15 mouse cellular contexts compared by ENCODE assay signal in genomic region chr1:146657214-146657613, GRCm38 (mm10).
DNase-seq lines count a peak whose midpoint lies in the region; ATAC-seq and TF ChIP-seq lines count a peak whose summit lies in the region.
"Had no signal": no experiment of that assay in that cellular context is flagged by ENCODE, and none has a peak within 500 bp of the region (broad histone marks: within the 10 kb centered on the region; RNA-seq: fewer than 3 reads in every experiment).

No protein-coding gene starts in this region.

- no peaks in the 10 kb centered on the region for H3K9me3 ChIP-seq in hindbrain, postnatal 0 days (ENCODE audit: low read length)
- H3K9me3 ChIP-seq in hindbrain, embryonic 11.5 days (ENCODE audit: control insufficient read depth, low read length), result no peaks in the 10 kb centered on the region
- H3K9me3 ChIP-seq in forebrain, embryonic 14.5 days (replicated peaks; ENCODE audit: control insufficient read depth, low read length), result no peaks in the 10 kb centered on the region
- H3K9me3 ChIP-seq: G1E; lung, embryonic 15.5 days; megakaryocyte, embryonic 14.5 days had no signal

- ATAC-seq in hindbrain, postnatal 0 days, result no peak
- no peak for ATAC-seq in hindbrain, embryonic 11.5 days (ENCODE audit: low FRiP score)
- ATAC-seq in forebrain, embryonic 14.5 days, result peak; percentile 82
- ATAC-seq: hindbrain, embryonic 16.5 days had no signal

- WGBS in hindbrain, postnatal 0 days, result 64% methylated on average over 4 of the region's 4 CpGs
- 84% methylated on average over 4 of the region's 4 CpGs for WGBS in hindbrain, embryonic 11.5 days
- WGBS in forebrain, embryonic 14.5 days, result 18% methylated on average over 4 of the region's 4 CpGs

- H3K27ac ChIP-seq in hindbrain, postnatal 0 days, result no peak overlapping the region
- H3K27ac ChIP-seq in hindbrain, embryonic 11.5 days (ENCODE audit: low read depth, low read length), result no peak overlapping the region
- no peak overlapping the region for H3K27ac ChIP-seq in forebrain, embryonic 14.5 days (ENCODE audit: low read depth, low read length)
- H3K27ac ChIP-seq: lung, embryonic 15.5 days had no signal

- H3K36me3 ChIP-seq in hindbrain, postnatal 0 days (ENCODE audit: insufficient read depth, low read length), result no peaks in the 10 kb centered on the region
- no peaks in the 10 kb centered on the region for H3K36me3 ChIP-seq in hindbrain, embryonic 11.5 days (ENCODE audit: control insufficient read depth, insufficient read depth, low read length)
- no peaks in the 10 kb centered on the region for H3K36me3 ChIP-seq in forebrain, embryonic 14.5 days (ENCODE audit: control insufficient read depth, insufficient read depth, low read length)
- H3K36me3 ChIP-seq: G1E; lung, embryonic 15.5 days had no signal

- peak; percentile 56 for DNase-seq in hindbrain, postnatal 0 days (ENCODE audit: low spot score)
- no peak for DNase-seq in hindbrain, embryonic 11.5 days (ENCODE audit: low spot score)
- peak; percentile 45 to 49 for DNase-seq in cerebellum, adult 18-20 months
- DNase-seq in forebrain, embryonic 14.5 days (ENCODE audit: low spot score), result peak; percentile 89
- peak; percentile 11 to 87 for DNase-seq in layer of hippocampus, postnatal 14 days (ENCODE audit: low spot score in 2 of 2)
- DNase-seq in lung, postnatal 14 days, result no peak
- DNase-seq in left cerebral cortex, adult 8-10 months (ENCODE audit: low spot score in 2 of 2), result no peak
- no peak for DNase-seq in adrenal gland, postnatal 4 days (ENCODE audit: low spot score in 2 of 2)
- DNase-seq: heart, adult 11 months; right cerebral cortex, postnatal 25 days; thymus, adult 2 months had no signal

- H3K4me3 ChIP-seq in hindbrain, postnatal 0 days (ENCODE audit: low read length), result no peak overlapping the region
- no peak overlapping the region for H3K4me3 ChIP-seq in hindbrain, embryonic 11.5 days (ENCODE audit: low read depth, low read length)
- no peak overlapping the region for H3K4me3 ChIP-seq in forebrain, embryonic 14.5 days (ENCODE audit: low read depth, low read length)
- H3K4me3 ChIP-seq: lung, embryonic 15.5 days; megakaryocyte, embryonic 14.5 days had no signal

- H3K4me1 ChIP-seq in hindbrain, postnatal 0 days (ENCODE audit: insufficient read depth, low read length), result no peaks in the 10 kb centered on the region
- H3K4me1 ChIP-seq in hindbrain, embryonic 11.5 days (replicated peaks; ENCODE audit: control insufficient read depth, insufficient read depth, low read length), result no peaks in the 10 kb centered on the region
- H3K4me1 ChIP-seq in forebrain, embryonic 14.5 days (ENCODE audit: control insufficient read depth, insufficient read depth, low read length), result no peaks in the 10 kb centered on the region
- H3K4me1 ChIP-seq: lung, embryonic 15.5 days; megakaryocyte, embryonic 14.5 days had no signal

- no peak overlapping the region for H3K4me2 ChIP-seq in hindbrain, postnatal 0 days (ENCODE audit: low read depth, low read length)
- H3K4me2 ChIP-seq in hindbrain, embryonic 11.5 days (replicated peaks; ENCODE audit: low read depth, low read length), result no peak overlapping the region
- no peak overlapping the region for H3K4me2 ChIP-seq in forebrain, embryonic 14.5 days (ENCODE audit: low read length)
- H3K4me2 ChIP-seq: lung, embryonic 15.5 days had no signal

- H3K9ac ChIP-seq in hindbrain, postnatal 0 days (replicated peaks; ENCODE audit: low read length), result no peak overlapping the region
- H3K9ac ChIP-seq in hindbrain, embryonic 11.5 days (ENCODE audit: low read depth, low read length), result no peak overlapping the region
- no peak overlapping the region for H3K9ac ChIP-seq in forebrain, embryonic 14.5 days (ENCODE audit: low read length)
- H3K9ac ChIP-seq: lung, embryonic 15.5 days had no signal

- no peak for TF ChIP-seq CTCF in hindbrain, postnatal 0 days (IDR thresholded peaks at IDR 0.05; ENCODE audit: low read depth)

- no peaks in the 10 kb centered on the region for H3K27me3 ChIP-seq in hindbrain, postnatal 0 days (ENCODE audit: insufficient read depth, low read length)
- no peaks in the 10 kb centered on the region for H3K27me3 ChIP-seq in hindbrain, embryonic 11.5 days (ENCODE audit: control insufficient read depth, insufficient read depth, low read length)
- H3K27me3 ChIP-seq in forebrain, embryonic 14.5 days (replicated peaks; ENCODE audit: control insufficient read depth, insufficient read depth, low read length), result no peaks in the 10 kb centered on the region
- H3K27me3 ChIP-seq: lung, embryonic 15.5 days; megakaryocyte, embryonic 14.5 days had no signal

Comparison
In these comparisons a context has a peak if more than half of its experiments do, and no peak if none do; other contexts are left out.
1. DNase-seq: peak in hindbrain, postnatal 0 days (single experiment), cerebellum, adult 18-20 months (2 of 2), forebrain, embryonic 14.5 days (single experiment) and layer of hippocampus, postnatal 14 days (2 of 2); none in hindbrain, embryonic 11.5 days (single experiment), lung, postnatal 14 days (single experiment), left cerebral cortex, adult 8-10 months (0 of 2) and adrenal gland, postnatal 4 days (0 of 2).